Mouse (Mus musculus) right cerebral cortex, postnatal 10 days (tissue): ENCODE data around the gene Fbxo34.
A peak's percentile ranks its signal among the peaks of the same experiment; 100 is the strongest.
"Not testable (repeated sequence)": the region's sequence is repeated elsewhere in the genome, so short reads cannot be mapped to it uniquely, and the experiment has no call there.

Experiments
- DNase-seq, 2 experiments: peaks; one replicate each; pipeline ENCODE4 v3.0.0; 2021; ENCODE audit warnings: low spot score in 2 of 2

The Fbxo34 gene

DNA sequence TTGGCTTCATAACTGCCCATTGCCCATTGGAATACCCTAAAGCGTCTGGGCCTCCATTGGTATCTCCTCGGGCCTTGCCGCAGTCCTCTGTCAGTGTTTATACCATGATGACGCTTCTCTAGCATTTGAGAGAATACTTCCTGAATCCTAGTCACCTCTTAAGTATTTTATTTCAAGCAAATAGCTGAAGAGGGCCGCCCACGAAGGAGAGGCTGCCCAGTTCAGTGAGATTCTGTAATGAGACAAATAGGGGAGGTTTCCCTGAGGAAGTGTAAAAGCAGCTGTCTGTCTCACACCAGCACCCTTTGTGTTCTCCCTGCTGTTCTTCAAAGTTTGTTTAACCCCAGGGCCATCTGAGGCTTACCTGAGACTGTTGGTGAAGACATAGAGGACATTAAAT, 66.5 kb downstream of the Fbxo34 start:
- DNase-seq: no peak

DNA sequence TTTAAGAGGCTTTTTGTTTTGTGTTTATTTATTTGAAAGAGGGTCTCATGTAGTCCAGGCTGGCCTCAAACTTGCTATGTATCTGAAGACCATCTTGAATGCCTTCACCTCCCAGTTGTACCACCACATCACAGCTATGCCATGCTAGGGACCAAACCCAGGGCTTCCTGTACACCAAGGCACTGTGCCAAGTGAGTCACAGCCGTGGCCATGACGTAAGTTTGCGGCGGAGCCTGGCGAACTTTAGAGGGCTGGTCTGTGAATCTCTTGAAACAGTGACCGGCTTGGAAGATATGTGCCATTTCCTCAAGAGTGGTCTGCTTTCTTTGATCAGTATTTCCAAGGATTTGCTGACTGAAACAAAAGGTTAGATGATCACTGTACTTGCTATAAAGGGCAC, 68.4 kb downstream of the Fbxo34 start:
- DNase-seq: no peak

DNA sequence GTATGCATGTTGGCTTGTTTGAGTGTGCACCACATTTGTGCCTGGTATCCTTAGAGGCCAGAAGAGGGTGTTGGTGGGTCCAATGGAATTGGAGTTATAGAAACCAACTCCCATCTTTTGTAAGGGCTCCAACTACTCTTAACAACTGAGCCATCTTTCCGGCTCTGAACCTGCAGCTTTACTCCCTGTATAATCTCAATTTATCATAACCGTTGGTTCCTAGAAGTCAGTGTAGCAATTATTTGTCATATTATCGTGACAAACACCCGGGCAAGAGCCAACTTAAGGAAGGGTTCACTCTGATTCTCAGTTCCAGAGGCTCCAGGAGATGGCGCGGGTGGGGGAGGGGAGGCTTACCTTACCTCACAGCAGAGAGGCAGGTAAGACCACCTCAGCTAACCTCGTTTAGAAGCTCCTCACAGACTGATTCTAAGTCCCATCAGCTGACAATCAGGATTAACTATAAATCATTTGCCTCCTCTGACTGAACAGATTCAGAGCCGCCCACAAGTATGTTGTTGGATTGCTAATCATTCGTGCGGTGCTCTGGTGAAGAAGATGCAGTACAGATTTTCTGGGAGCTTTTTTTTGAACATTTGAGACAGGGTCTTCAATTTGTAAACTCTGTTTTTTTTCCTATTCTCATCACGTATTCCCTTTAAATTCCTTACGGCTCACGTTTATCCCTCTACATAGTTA, 70.7 kb downstream of the Fbxo34 start:
- no peak for DNase-seq

DNA sequence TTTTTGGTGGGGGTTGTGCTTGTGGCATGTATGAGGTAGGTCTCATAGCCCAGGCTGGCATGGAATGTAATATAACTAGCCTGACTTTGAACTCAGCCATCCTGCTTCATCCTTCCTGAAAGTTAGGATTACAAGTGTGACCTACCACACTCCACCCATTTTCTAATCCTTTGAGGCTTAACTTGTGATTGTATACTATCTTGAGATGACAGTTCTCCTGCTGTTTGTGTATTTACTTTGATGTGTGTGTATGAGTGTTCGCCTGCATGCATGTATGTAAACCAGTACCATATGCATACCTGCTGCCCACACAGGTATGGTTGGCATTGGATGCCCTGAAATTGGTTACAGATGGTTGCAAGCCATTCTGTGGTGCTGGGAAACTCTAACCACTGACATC, 71.4 kb downstream of the Fbxo34 start:
- DNase-seq: no peak

DNA sequence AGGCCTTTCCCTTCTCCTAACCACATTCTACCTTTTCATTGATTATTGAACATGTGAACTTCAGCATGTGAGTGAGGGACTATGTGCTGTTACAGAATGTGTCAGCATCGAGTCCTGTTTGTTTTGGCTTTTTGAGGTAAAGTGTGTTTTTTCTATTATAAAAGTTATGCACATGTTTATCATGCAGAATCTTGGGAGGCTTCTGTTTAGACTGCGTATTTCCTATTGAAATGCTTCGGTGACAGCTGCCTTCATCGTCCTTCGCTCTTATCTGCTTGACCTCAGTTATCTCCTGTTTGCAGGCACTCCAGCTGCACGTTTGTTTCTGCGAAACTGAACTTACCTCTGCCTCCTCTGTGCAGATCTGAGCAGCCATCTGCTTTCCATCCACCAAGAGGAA, 72.1 kb downstream of the Fbxo34 start:
- DNase-seq: no peak

DNA sequence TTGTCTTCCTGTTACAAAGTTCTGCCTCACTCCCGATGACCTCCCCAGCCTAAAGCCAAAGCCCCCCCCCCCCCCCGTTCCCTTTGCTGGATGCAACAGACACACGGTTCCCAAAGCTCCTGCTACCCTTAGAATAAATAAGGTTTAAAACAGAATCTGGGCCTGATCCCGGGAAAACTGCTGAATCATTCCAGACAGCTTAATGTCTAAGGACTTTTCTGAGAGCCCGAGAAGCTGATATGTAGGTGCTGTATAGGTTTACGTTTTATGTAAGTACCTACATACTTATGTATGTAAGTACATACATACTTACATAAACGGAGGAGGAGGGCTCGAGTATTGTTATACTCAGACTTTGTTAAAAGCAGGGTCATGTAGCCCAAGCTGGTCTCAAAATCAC, 75.2 kb downstream of the Fbxo34 start:
- no peak for DNase-seq

DNA sequence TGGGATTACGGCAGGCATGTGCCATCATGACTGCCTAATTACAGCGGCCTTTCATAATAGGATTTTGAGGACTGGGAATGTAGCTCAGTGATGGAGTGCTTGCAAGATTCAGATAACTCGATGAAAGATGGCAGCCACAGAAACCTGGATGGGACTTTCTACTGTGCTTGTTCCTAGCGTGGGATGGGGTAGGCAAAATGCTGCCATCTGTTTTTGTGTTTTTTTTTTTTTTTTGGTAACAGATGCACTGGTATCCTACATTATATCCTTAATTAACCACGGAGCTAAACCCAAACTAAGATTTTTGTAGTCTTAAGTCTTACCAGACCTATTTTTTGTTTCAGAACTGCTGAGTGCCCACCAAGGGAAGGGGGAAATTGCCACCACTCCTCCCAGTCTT, 75.6 kb downstream of the Fbxo34 start:
- no peak for DNase-seq

DNA sequence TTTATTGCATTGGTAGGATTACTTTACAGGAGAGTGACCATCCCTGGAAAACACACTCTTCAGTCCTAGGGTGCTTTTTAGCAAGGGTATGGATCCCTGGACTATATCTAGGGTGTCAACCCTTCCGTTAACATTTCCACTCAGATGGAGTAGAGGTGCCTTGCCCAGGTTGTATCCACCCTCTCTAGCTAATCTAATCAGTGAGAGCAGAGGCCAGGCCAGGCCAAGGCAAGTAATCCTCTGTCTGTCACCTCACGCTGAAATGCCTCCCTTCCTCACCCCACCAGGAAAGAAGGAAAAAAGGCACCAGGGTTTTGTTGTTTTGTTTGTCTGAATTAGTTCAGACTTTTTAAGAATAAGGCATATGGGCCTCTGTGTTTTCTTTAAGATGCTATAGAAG, 77.6 kb downstream of the Fbxo34 start:
- DNase-seq: no peak

DNA sequence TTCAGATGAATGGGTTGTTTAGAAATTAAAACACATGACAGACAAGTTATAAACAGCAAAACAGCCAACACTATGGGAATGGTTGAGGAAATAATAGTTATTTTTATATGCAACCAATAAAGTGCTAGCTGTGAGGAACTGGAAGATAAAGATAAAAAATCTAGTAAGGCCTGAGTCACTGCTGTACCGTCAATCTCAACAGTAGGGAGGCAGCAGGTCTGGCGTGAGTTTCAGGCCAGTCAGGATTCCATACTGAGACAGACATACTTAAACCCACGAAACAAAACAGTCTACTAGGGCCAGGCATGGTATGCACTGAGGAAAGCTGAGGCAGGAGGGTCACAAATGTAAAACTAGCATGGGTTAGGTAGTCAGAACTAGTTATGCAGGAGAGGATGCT, 78.1 kb downstream of the Fbxo34 start:
- DNase-seq: no peak

DNA sequence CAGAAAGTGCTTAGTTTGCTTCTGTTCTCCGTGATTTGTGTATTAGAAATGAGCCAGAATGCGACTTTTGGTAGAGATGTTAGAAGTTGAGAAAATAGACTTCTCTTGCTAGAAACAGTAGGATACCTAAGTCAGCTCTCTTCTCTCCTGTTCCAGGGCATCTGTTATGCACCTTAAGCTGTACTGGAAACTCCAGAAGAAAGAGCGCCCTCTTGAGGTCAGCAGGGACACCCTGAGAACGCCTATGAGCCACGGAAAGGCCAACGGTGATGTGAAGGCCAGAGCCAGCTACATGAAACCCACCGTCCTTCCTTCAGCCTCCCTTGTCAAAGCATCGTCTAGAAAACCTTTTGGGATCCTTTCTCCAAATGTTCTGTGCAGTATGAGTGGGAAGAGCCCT, 78.8 kb downstream of the Fbxo34 start:
- DNase-seq: peak; percentile 74

DNA sequence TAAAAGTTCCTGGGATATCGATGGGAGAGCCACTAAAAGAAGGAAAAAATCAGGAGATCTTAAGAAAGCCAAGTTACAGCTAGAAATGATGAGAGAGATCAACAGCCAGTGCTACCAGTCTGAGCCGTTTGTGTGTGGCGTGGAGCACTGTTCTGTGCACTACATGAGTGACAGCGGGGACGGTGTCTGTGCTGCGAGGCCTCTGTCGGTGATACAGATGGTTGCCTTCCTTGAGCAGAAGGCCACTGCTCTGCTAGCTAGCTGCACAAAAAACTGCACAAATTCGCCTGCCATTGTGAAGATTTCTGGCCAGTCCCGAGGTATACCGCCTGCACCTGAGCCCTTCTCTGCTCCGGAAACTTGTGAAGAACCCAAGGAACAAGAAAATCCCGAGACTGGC, 79.4 kb downstream of the Fbxo34 start:
- not testable (repeated sequence) for DNase-seq

DNA sequence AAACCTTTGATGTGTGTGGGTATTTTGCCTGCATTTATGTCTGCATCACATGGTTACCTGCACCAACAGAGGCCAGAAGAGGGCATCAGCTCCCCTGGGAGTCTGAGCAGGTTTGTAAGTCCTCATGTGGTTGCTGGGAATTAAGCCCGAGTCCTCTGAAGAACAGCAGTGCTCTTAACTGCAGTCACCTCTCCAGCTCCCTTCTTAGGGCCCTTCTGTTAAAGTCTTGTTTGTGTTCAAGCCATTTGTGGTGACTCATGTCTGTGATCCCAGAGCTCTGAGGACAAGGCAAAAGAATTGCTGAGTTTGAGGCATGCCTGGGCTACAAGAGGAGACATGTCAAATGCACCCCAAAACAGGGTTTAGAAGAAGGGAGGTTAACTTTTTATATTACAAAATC, 82.3 kb downstream of the Fbxo34 start:
- no peak for DNase-seq

DNA sequence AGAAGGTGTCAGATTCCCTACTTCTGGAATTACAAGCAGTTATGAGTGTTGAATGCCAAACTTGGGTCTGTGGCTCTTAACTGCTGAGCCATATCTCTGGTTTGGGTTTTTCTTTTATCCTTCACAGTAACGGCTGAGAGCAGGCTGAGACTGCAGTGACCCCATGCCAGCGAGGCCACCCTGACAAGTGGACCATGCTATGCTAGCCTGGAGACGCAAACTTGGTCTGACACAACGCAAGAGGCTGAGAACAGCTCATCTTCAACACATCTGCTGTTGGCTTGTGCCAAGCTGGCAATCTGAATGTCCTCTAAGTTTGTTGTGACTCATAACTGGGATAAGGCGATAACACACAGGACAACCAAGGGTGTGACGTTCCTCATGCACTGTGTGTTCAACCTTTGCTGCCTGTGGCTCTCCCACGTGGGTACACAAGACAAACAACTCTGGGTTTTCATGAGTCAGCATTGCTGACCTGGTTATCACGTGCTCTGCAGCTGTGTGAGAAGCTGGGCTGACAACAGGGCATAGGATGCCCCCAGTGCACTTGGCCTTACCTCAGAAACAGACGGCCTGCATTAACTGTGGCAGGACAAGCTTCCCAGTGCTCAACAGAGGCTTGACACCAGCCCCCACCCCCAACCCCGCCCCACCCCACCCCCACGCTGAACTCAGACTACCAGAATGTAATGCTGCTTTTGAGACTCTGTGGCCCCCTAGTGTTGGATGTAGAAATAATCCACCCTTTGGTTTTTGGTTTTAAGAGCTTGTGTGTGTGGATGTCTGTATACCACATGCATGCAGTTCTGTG, 83.3 kb downstream of the Fbxo34 start:
- DNase-seq: peak in 1 of 2 experiments; percentile 53

DNA sequence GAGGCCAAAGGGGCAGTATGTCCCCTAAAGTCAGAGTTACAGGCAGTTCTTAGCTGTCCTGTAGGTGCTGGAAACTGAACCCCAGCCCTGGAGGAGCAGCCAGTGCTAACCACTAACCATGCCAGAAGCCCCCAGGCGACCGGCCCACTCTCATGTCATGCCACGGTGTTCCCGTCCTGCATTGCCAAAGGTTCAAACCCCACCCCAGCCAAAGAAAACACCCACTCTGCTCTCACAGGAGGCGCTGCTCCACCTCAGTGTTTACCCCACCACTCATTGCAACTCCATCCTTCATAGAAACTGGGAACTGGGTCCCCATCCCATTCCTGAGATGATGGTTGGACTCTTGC, 83.9 kb downstream of the Fbxo34 start:
- DNase-seq: no peak

DNA sequence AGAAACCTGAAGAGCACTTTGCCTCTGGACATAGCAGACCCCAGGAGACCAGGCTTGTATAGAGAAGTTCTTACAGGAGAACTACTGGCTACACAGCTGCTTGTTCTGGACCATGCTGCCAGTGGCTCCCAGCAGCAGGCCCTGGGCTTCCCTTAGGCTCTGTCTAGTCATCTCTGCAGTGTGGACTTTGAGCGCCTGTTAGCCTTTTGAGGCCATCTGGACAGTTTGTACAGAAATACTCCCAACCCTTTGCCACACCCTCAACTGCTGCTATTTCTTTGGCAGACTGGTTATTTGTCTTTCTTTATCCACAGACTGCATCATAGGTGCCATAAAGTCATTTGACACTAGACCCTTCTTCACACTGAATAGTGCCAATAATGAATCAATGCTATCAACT, 84.9 kb downstream of the Fbxo34 start:
- no peak for DNase-seq

DNA sequence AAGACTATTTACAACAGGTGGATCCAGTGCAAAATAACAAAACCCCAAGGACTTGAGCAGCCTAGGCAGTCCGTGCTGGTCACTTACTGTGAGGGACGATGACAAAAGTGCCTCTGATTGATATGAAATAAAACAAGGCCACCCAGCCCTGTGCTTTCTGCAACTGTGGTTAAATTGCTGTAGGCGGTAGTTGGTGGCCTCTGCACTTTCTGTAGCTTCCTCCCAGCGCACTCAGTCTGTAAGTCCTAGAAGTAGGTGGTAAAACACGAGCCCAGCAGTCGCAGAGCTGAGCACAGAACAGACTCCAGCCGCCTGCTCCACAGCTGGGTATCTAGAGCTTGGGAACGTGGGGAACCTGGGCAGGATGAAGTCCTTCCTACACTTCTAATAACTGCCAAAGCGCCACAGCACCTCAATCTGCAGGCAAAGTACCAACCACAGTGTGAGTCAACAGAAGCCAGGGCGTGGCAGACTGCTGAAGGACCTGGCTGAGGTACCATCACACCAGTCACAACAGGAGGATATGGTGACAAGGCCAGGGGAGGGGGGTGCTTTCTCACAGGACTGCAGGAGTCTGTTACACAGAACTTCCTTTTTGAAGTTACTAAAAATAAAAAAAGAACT, 91.2 kb downstream of the Fbxo34 start:
- DNase-seq: no peak

DNA sequence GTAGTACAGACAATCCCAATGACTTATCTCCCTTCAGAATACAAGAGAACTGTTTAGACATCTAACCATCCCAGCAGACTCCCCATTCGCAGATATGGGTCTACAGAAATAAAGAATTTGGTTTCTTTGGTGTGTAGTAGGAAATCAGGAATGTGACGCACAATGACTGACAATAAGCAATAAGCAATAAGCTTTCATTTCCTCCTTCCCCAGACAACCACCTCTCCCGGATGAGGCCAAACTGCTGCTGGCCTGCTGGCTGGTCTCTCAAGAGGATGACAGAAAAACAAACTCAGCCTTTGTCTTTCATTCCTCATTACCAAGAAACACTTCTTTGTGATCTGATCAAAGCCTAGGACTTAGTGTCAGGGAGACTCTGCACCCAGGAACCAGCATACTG, 92.1 kb downstream of the Fbxo34 start:
- no peak for DNase-seq

DNA sequence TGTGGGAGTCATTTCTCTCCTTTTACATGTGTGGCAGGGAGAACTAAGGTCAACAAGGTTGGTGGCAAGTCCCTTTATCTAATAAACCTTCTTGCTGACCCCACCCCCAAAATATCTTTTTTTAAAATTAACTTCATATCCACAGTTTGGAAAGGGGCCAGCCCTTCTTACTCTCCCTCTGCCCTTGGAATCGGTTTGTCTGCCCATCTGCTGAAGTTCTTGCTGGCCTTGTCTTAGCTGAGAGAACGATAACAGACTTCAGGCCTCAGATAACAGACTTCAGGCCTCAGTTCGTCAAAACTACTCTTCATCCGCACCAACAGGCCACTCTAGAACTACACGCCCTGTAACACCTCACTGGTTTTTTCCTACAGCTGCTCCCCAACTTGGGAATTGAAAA, 94.1 kb downstream of the Fbxo34 start:
- DNase-seq: no peak

DNA sequence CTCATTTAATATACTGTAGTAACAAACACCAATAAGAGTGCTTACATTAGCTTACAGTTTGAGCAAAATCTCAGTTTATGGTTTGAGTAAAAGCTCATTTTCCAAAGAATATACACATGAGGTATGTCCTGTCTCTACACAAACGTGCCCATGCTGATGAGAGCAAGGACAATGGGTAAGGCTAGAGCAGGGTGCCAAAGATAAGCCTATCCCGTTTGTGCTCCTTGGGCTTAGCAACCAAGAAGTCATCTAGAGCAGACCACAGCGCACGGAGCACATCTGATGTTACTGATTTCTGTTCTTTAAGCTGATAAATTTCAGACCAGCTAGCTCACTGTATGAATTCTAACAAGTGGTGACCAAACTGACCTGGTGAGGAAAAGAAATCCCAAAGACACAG, 94.7 kb downstream of the Fbxo34 start:
- DNase-seq: no peak

DNA sequence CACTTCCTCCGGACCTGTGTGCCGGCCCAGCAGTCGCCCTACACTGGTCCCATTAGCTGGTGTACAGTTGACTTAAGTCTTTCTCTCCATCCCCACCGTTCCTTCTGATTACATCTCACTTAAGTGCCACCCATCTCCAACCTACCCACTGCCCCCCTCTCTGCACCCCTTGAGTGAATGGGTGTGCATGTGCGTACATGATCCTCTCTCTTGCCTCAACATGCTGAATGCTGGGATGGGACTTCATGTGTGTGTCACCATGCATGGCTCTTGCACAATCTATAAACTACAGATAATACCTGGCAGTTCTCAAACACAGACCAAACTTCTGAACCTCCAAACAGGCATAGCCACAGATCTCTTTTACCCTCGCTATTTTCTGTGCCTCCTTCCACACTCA, 101.4 kb downstream of the Fbxo34 start:
- no peak for DNase-seq

DNA sequence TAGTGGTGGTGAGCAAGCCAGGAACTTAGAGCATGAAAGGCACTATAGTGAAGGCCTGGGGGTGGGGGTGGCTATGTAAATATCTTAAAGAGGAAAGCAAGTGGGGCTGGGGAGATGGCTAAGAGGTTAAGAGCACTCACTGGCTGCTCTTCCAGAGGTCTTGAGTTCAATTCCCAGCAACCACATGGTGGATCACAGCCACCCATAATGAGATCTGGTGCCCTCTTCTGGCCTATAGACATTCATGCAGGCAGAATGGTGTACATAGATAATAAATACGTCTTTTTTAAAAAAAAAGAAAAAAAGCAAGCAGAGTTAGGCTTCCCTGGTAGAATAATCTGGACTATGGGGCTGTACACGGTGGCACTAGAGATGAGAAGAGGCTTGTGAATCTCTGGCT, 103.2 kb downstream of the Fbxo34 start:
- no peak for DNase-seq

DNA sequence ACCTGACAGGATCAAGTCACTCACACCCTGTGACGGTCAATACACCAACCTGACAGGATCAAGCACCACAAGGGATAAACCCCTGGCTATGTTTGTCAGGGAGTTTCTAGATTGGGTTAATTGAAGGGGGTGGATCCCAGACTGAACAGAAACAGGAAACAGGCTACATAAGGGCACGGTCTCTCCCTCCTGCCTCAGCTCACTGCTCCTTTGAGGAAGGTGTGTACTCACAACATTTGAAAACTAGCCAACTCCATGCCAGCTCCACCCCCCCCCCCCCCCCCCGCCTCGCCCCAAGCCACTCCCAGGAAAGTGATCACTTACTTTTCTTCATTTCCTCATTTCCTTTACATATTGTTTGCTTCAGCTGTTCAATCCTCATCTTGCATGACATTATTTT, 104.0 kb downstream of the Fbxo34 start:
- no peak for DNase-seq

DNA sequence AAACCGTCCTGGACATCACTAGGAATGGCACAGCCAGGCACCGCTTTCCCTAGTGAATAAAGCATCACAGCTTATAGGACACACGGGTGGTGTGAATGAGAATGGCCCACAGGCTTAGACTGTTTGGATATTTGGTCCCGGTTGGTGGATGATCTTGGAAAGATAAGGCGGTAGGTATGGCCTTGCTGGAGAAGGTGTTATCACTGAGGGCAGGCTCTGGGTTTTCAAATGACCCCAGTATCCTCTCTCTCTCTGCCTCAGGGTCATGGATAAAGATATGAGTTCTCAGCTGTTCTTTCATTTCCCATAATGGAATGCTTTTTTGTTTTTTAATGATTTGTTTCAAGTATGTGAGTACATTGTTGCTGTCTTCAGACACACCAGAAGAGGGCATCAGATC, 105.0 kb downstream of the Fbxo34 start:
- no peak for DNase-seq
